Mouse (Mus musculus): ENCODE results near the gene Sdc3.

GRCm38 (mm10) chr4:130792376-130793179 lies at the start of gene Sdc3:
- TF ChIP-seq CTCF (IDR thresholded peaks at IDR 0.05) (no peak), EP300 (IDR thresholded peaks at IDR 0.05) (no peak)

Measured in lung, postnatal 0 days (tissue).